Mouse (Mus musculus): ENCODE results near the gene Ccer2. TPM values are rescaled to one million over a fixed set of nuclear protein-coding genes. Genes with fewer than 3 reads are reported as not detected.

Gene Ccer2
- polyA plus RNA-seq, 1 experiment from 2014 or later = 0.58 TPM

- H3K36me3 ChIP-seq = no peaks in the 10 kb centered on the region
- no peak overlapping the region for H3K9ac ChIP-seq (replicated peaks)
- no peak overlapping the region for H3K4me3 ChIP-seq (replicated peaks)
- H3K9me3 ChIP-seq = no peaks in the 10 kb centered on the region
- H3K4me2 ChIP-seq (replicated peaks) = peak overlapping the region; percentile 21; the same call in 1 of the 2 replicates
- no peak overlapping the region for H3K27ac ChIP-seq
- peaks cover under 1% of the 10 kb centered on the region for H3K27me3 ChIP-seq
- H3K4me1 ChIP-seq (replicated peaks) = 0 out of 2 replicates have a peak, but pooled peaks cover 4% of the 10 kb centered on the region
- peak; percentile 81 for ATAC-seq
- 7% methylated on average over 14 of the region's 14 CpGs for WGBS
Observed at GRCm38 (mm10) chr7:28726600-28726999, 29.4 kb upstream of the Ccer2 start.

GRCm38 (mm10) chr7:28727649-28728340 lies 28.2 kb upstream of the Ccer2 start:
- H3K4me3 ChIP-seq (replicated peaks) = no peak overlapping the region
- 53% methylated on average over 10 of the region's 10 CpGs for WGBS
- ATAC-seq = no peak

GRCm38 (mm10) chr7:28732341-28733142 lies 23.4 kb upstream of the Ccer2 start:
- peak overlapping the region; percentile 64 for H3K4me2 ChIP-seq (replicated peaks)
- H3K27ac ChIP-seq = no peak overlapping the region
- peak overlapping the region; percentile 45 for H3K4me3 ChIP-seq (replicated peaks)
- 4% methylated on average over 58 of the region's 58 CpGs for WGBS
- H3K27me3 ChIP-seq = peaks cover 18% of the 10 kb centered on the region
- H3K9me3 ChIP-seq = no peaks in the 10 kb centered on the region
- peak; percentile 83 for ATAC-seq
- H3K4me1 ChIP-seq (replicated peaks) = peaks cover 11% of the 10 kb centered on the region
- H3K36me3 ChIP-seq = peaks cover 18% of the 10 kb centered on the region
- H3K9ac ChIP-seq (replicated peaks) = peak overlapping the region; percentile 57

More at GRCm38 (mm10) chr7:28727649-28728340, 28.2 kb upstream of the Ccer2 start:
- Histone ChIP-seq H3K9ac (replicated peaks) (no peak overlapping the region), H3K27ac (no peak overlapping the region), H3K9me3 (no peaks in the 10 kb centered on the region), H3K4me2 (replicated peaks) (no peak overlapping the region), H3K4me1 (replicated peaks) (peaks cover 10% of the 10 kb centered on the region), H3K36me3 (no peaks in the 10 kb centered on the region), H3K27me3 (peaks cover 13% of the 10 kb centered on the region)

- H3K4me3 ChIP-seq (replicated peaks) = peak overlapping the region; percentile 45
- H3K27me3 ChIP-seq = peaks cover 18% of the 10 kb centered on the region
- peaks cover 11% of the 10 kb centered on the region for H3K4me1 ChIP-seq (replicated peaks)
- H3K36me3 ChIP-seq = peaks cover 23% of the 10 kb centered on the region
- H3K4me2 ChIP-seq (replicated peaks) = peak overlapping the region; percentile 64
- no peak overlapping the region for H3K27ac ChIP-seq
- no peaks in the 10 kb centered on the region for H3K9me3 ChIP-seq
- H3K9ac ChIP-seq (replicated peaks) = peak overlapping the region; percentile 57; the same call in 1 of the 2 replicates
- peak; percentile 19; the same call in 1 of the 2 replicates for ATAC-seq
- 9% methylated on average over 11 of the region's 11 CpGs for WGBS
Observed at GRCm38 (mm10) chr7:28733211-28733610, 22.8 kb upstream of the Ccer2 start.

- Histone ChIP-seq H3K4me3 (replicated peaks) (no peak overlapping the region), H3K36me3 (peaks cover 40% of the 10 kb centered on the region), H3K27me3 (peaks cover 18% of the 10 kb centered on the region), H3K9ac (replicated peaks) (no peak overlapping the region), H3K4me2 (replicated peaks) (no peak overlapping the region), H3K4me1 (replicated peaks) (peaks cover 12% of the 10 kb centered on the region), H3K9me3 (no peaks in the 10 kb centered on the region), H3K27ac (no peak overlapping the region)
- WGBS = 86% methylated on average over 6 of the region's 6 CpGs
- no peak for ATAC-seq
Observed at GRCm38 (mm10) chr7:28735701-28736100, 20.3 kb upstream of the Ccer2 start.

- Histone ChIP-seq H3K9ac (replicated peaks) (no peak overlapping the region), H3K27me3 (no peaks in the 10 kb centered on the region), H3K4me3 (replicated peaks) (no peak overlapping the region), H3K9me3 (no peaks in the 10 kb centered on the region), H3K27ac (no peak overlapping the region), H3K4me1 (replicated peaks) (peaks cover 14% of the 10 kb centered on the region), H3K4me2 (replicated peaks) (no peak overlapping the region), H3K36me3 (peaks cover 46% of the 10 kb centered on the region)
- no peak for ATAC-seq
- 96% methylated on average over 21 of the region's 21 CpGs for WGBS
Observed at GRCm38 (mm10) chr7:28739829-28740228, 16.1 kb upstream of the Ccer2 start.

- H3K36me3 ChIP-seq = peaks cover 47% of the 10 kb centered on the region
- H3K27ac ChIP-seq = peak overlapping the region; percentile 63
- peak overlapping the region; percentile 88 for H3K9ac ChIP-seq (replicated peaks)
- H3K4me1 ChIP-seq (replicated peaks) = peaks cover 14% of the 10 kb centered on the region
- H3K4me3 ChIP-seq (replicated peaks) = peak overlapping the region; percentile 67
- no peaks in the 10 kb centered on the region for H3K9me3 ChIP-seq
- H3K27me3 ChIP-seq = no peaks in the 10 kb centered on the region
- H3K4me2 ChIP-seq (replicated peaks) = peak overlapping the region; percentile 86
- no peak for ATAC-seq
- WGBS = 42% methylated on average over 9 of the region's 9 CpGs
Observed at GRCm38 (mm10) chr7:28740949-28741348, 15.0 kb upstream of the Ccer2 start.

- Histone ChIP-seq H3K4me3 (replicated peaks) (peak overlapping the region; percentile 67), H3K4me2 (replicated peaks) (peak overlapping the region; percentile 86), H3K9me3 (no peaks in the 10 kb centered on the region), H3K27me3 (no peaks in the 10 kb centered on the region), H3K4me1 (replicated peaks) (peaks cover 14% of the 10 kb centered on the region), H3K9ac (replicated peaks) (peak overlapping the region; percentile 88), H3K36me3 (peaks cover 47% of the 10 kb centered on the region), H3K27ac (peak overlapping the region; percentile 63)
- WGBS = 2% methylated on average over 13 of the region's 13 CpGs
- ATAC-seq = peak; percentile 29
Observed at GRCm38 (mm10) chr7:28741368-28741708, 14.6 kb upstream of the Ccer2 start.

- Histone ChIP-seq H3K4me3 (replicated peaks) (peak within 1 kb of the TSS; percentile 67), H3K4me2 (replicated peaks) (peak within 1 kb of the TSS; percentile 86), H3K36me3 (peaks cover 46% of the 10 kb centered on the region), H3K9ac (replicated peaks) (peak within 1 kb of the TSS; percentile 88), H3K27ac (peak within 1 kb of the TSS; percentile 83), H3K4me1 (replicated peaks) (peaks cover 14% of the 10 kb centered on the region), H3K9me3 (no peaks in the 10 kb centered on the region), H3K27me3 (no peaks in the 10 kb centered on the region)
- under 1% methylated on average over 39 of the region's 39 CpGs for WGBS
- peak; percentile 99 for ATAC-seq
Observed at GRCm38 (mm10) chr7:28741709-28742438, 14.1 kb upstream of the Ccer2 start, which contains the start of the genes Mrps12 and Sars2. TSS of gene Mrps12 (minus strand) at chr7:28741820. TSS of gene Sars2 (plus strand) at chr7:28741992.

- peaks cover 48% of the 10 kb centered on the region for H3K36me3 ChIP-seq
- H3K4me1 ChIP-seq (replicated peaks) = no peaks in the 10 kb centered on the region
- H3K9me3 ChIP-seq = no peaks in the 10 kb centered on the region
- no peak overlapping the region for H3K9ac ChIP-seq (replicated peaks)
- whole genome bisulfite sequencing = 94% methylated on average over 7 of the region's 7 CpGs
- no peak overlapping the region for H3K4me2 ChIP-seq (replicated peaks)
- no peak overlapping the region for H3K4me3 ChIP-seq (replicated peaks)
- no peak overlapping the region for H3K27ac ChIP-seq
- no peak for ATAC-seq
- H3K27me3 ChIP-seq = no peaks in the 10 kb centered on the region
Observed at GRCm38 (mm10) chr7:28749935-28750334, 6.0 kb upstream of the Ccer2 start.

- no peak overlapping the region for H3K4me3 ChIP-seq (replicated peaks)
- peaks cover 8% of the 10 kb centered on the region; the same call in 1 of the 2 replicates for H3K4me1 ChIP-seq (replicated peaks)
- no peak for ATAC-seq
- H3K27me3 ChIP-seq = peaks cover 12% of the 10 kb centered on the region
- peaks cover 59% of the 10 kb centered on the region for H3K36me3 ChIP-seq
- no peak overlapping the region for H3K4me2 ChIP-seq (replicated peaks)
- H3K9ac ChIP-seq (replicated peaks) = no peak overlapping the region
- 76% methylated on average over 13 of the region's 13 CpGs for WGBS
- H3K27ac ChIP-seq = no peak overlapping the region
- H3K9me3 ChIP-seq = no peaks in the 10 kb centered on the region
Observed at GRCm38 (mm10) chr7:28758623-28759022, 2.6 kb downstream of the Ccer2 start.

Measured in midbrain, embryonic 13.5 days (tissue).